Mouse (Mus musculus): ENCODE measurements around the gene Jmjd6.
"Not testable (repeated sequence)": the region's sequence is repeated elsewhere in the genome, so short reads cannot be mapped to it uniquely, and the experiment has no call there.

The Jmjd6 gene

GRCm38 (mm10) chr11:116826550-116827504, 16.4 kb downstream of the Jmjd6 start:
- DNase-seq (ENCODE audit: extremely low read depth, insufficient read length, low spot score) = no peak

DNA sequence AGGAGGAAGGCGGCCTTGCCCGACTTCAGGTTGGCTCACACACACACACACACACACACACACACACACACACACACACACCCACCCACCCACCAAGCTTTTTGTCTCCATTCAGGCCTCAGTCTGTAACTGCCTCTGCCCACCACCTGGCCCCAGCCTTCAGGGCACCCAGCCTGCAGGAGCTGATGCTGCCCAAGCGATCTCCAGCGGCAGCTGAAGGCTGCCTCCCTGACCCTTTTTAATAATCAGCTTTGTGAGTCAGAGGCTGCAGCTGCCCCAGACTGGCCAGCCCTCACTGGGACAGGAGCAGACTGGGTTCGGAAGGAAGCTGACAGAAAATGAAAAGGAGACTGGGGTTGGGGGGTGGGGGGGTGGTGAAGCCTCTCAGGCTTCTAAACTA, 18.0 kb downstream of the Jmjd6 start:
- DNase-seq (ENCODE audit: extremely low read depth, insufficient read length, low spot score) = no peak

GRCm38 (mm10) chr11:116823885-116824284, 19.4 kb downstream of the Jmjd6 start:
- DNase-seq (ENCODE audit: extremely low read depth, insufficient read length, low spot score) = not testable (repeated sequence)

- DNase-seq (ENCODE audit: extremely low read depth, insufficient read length, low spot score) = no peak
Measured at GRCm38 (mm10) chr11:116823255-116823654, 20.0 kb downstream of the Jmjd6 start.

GRCm38 (mm10) chr11:116822626-116823025, 20.6 kb downstream of the Jmjd6 start:
- DNase-seq (ENCODE audit: extremely low read depth, insufficient read length, low spot score) = no peak

DNA sequence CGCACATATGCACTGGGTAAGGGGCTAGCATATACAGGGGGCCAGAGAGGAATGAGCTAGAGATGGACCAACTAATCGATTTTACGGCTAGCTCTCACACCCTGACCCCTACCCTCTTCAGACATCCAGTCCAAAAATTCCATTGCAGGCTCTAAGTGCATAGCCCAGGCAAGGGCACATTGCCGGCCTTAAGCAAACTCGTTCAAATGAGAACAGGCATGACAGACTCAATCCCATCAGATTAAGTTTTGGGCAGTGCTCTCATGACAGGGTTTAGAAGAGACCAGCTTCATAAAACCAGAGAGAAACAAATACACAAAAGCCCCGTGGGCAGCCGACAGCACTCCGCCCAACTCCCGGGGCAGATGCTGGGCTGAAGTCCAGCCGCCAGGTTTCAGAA, 21.0 kb downstream of the Jmjd6 start:
- no peak for DNase-seq (ENCODE audit: extremely low read depth, insufficient read length, low spot score)

DNA sequence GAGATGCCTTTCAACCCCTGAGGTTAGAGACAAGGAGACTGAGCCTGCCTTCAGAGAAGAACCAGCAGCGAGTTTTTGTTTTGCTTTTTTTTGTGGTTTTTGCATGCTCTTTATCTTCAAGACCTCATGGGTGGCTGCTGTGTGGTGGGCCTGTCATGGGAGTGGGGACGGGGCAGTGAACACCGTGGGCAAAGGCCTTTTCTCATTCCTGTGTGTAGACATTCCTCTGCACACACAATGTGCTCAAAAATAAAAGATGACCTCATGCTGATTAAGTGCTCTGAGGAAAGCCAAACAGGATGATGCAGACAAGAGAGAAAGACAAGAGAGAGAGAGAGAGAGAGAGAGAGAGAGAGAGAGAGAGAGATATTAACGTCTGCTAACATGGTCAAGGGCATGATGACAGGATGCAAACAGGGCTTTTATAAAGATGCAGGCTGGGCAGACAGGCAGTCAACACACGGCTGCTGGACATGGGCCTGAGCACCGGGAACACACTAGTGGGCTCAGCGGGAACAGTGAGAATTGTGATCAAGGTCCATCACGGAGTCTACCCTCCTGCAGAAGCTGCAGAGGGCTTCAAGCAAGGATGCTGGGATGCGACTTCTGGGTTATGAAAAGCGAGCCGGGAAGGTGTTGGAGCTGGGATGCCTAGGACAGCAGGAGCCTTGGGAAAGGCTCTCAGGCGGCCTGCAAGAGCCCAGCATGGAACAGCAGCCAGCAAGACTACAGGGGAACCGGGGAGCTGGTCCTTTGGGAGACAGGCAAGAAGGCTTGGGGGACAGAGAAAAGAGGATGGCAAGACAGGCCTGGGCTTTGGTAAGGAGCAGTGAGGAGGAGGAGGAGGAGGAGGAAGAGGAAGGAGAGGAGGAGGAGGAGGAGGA, 21.9 kb downstream of the Jmjd6 start:
- DNase-seq (ENCODE audit: extremely low read depth, insufficient read length, low spot score) = peak; percentile 74

- DNase-seq (ENCODE audit: extremely low read depth, insufficient read length, low spot score) = no peak
Measured at GRCm38 (mm10) chr11:116819932-116820593, 23.2 kb downstream of the Jmjd6 start.

DNA sequence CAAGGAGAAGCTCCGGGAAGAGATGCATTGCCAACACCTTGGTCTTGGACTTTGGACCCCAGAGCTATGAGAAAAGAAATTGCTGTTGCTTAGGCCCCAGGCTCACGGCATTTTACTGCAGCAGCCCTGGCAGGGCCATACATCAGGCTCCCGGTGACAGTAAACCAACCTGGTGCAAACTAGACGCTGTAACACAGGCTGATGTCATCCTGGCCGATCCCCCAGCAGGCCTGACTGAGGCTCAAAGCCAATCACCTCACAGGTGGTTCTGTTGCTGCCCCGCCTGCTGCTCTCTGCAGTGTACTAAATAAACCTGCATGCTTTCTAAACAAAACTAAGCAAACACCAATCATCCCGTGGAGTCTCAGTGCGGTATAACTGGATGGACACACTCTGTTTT, 24.5 kb downstream of the Jmjd6 start:
- no peak for DNase-seq (ENCODE audit: extremely low read depth, insufficient read length, low spot score)

- DNase-seq (ENCODE audit: extremely low read depth, insufficient read length, low spot score) = no peak
Measured at GRCm38 (mm10) chr11:116817567-116817966, 25.7 kb downstream of the Jmjd6 start.

- DNase-seq (ENCODE audit: extremely low read depth, insufficient read length, low spot score) = peak; percentile 74
Measured at GRCm38 (mm10) chr11:116816769-116817168, 26.5 kb downstream of the Jmjd6 start.

DNA sequence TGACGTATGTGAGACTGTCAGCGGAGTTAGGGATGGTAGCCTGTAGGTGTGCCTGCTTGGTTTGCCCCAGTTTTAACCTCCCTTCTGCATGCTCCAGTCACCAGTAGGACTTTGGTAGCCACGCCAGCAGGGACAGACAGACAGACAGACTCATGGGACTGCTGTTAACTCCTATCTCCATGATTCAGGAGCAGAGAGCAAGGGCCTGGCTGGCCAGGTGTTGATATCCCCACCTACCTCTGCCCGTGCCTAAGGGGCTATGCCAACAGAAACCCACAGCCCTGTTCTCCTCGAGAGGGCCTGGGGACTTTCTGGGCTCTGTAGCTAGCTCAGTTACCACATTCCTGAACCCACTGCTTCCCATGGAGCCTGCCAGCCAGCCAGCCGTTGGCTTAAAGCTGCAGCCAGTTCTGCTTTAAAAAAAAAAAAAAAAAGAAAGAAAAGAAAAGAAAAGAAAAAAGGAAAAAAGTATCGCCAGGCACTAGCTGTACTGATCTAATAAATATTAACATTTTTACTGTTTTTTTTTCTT, 28.3 kb downstream of the Jmjd6 start:
- DNase-seq (ENCODE audit: extremely low read depth, insufficient read length, low spot score) = no peak

DNA sequence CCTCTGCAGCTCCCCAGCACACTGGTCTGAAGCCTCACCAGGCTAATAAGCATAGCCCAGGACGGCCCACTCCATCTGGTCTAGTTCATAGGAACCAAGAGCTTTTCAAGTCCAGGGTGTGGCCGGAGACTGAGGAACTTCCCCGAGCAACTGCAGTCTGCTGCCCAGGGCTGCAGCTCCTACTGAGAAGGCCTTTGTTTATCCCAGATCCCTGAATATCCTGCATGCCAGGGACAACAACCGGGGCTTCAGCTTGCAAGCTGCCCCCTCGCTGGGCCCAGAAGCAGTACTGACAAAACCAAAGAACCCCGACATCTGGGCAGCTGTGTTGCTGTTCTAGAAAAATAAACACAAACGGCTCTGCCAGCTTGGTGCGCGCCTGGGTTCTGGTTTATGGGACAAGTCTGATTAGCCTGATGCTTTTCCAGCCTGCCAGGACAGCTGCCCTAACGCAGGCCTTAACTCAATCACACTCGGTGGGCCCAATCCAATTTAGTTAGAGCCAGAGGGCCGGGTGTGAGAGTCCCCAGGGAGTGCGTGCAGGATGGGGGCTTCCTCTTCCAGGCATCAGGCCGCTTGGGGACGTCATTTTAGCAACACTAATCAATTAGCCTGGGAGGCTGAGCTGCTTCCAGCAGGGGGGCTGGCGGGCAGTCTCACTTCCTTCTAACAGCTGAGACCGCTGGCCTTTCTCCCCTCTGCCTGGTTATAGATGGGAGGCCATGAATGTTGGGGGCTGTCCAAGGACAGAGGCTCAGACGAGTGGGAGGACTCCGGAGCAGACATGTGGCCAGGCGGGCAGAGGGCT, 29.0 kb downstream of the Jmjd6 start:
- no peak for DNase-seq (ENCODE audit: extremely low read depth, insufficient read length, low spot score)

DNA sequence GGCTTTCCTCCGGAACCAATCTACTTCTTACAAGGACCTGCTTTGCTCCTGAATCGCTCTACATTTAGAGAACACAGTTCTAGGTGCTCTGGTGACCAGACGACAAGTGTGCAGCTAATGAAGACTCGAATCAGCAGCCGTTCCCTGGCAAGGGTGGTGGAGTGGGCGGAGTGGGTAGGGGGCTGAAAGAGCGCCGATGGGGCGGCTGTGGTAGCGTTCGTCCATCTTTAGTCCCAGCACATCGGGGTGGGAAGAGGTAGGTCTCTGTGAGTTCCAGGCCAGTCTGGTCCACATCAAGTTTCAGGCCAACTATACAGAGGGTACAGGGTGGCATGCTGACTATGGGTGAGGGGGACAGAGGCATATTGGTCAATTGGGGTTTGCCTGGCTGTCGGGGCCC, 29.6 kb downstream of the Jmjd6 start:
- DNase-seq (ENCODE audit: extremely low read depth, insufficient read length, low spot score) = no peak

DNA sequence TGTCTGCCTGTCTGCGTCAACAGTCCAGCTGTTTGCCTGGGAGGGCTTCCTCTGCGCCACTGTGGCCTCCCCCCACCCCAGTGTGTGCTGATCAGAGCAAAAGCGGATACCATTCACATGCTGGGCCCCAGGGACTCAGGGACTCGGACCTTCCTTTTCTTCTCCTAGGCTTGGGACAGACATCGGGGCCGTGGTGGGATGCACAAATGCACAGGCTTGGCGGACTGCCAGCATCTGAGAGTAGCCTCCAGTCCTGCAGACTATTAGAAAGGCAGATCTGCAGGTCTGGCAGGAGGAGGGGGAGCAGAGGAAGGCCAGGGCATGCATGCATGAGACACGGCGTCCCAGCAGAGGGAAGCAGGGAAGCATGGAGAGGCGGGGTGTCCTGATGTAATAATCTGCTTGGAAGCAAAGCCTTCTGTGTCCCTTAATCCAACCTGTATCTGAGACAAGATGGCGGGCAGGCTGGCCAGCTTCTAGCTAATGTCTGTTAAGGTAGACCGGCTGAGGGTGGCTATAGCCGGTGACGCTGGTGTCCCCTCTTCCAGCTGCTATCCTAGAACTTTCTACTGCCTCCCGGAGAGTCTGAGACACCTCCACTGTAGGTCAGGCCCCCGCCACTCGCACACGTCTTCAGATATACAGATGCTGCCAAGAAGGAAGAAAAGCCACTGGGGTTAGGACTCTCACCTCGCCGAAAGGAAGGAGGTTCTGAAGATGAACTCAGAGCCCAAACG, 30.3 kb downstream of the Jmjd6 start:
- DNase-seq (ENCODE audit: extremely low read depth, insufficient read length, low spot score) = no peak

DNA sequence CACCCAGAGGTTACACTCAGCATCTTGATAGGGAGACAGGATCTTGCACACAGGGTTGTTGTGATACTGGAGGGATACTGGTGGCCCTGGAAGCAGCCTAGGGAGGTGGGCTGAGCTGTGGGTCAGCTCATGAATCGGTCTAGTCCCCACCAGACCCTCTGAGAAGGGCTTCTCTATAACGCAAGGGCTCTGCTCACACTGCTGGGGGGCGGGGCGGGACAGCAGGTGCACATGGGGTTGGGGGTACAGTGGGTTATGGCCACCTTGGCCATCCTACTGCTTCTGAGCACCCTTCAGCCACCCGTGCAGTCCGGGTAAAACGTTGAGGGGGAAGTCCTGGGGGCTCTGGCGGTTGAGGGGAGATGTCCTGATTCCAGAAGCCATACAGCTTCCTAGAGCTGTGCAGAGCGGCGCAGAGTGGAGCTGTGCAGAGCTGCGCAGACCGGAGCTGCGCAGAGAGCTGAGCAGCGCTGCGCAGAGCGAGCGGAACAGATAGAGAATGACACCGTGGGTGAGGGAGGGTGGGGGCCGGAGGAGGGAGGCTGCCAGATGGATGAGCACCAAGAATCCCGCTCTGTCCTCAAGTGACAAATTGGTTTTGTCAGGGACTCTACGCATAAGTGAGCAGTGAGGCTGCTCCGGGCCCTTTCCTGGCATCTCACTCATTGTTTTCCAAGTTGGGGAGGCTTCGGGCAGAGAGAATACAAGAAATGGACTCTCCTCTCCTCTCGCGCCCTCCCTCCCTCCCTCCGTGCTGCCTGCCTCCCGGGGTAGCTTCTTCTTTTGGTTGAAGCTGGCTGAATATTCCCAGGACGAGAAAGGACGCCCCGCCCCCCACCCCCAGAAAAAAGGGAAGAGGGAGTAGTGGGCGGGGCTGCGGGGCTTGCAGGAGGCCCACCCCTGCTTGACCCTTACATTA, 32.0 kb downstream of the Jmjd6 start:
- DNase-seq (ENCODE audit: extremely low read depth, insufficient read length, low spot score) = no peak

DNA sequence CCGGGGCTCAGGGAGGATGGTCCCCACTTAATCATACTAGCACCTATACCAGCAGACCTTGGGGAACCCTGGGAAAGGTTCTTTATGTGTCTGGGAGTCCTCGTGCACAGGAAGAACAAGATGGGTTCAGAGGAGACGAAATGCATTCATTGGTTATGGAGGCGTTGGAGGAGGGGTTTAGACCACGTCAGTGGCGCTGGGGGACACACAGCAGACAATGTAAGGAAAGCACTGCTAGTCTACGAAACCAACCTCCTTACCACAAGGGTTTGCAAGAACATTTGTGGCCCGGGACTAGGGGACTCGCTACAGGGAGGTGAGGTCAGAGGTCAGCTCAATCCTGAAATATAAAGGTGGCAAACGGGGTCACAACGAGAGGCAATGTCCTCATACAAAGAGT, 32.7 kb downstream of the Jmjd6 start:
- DNase-seq (ENCODE audit: extremely low read depth, insufficient read length, low spot score) = no peak

DNA sequence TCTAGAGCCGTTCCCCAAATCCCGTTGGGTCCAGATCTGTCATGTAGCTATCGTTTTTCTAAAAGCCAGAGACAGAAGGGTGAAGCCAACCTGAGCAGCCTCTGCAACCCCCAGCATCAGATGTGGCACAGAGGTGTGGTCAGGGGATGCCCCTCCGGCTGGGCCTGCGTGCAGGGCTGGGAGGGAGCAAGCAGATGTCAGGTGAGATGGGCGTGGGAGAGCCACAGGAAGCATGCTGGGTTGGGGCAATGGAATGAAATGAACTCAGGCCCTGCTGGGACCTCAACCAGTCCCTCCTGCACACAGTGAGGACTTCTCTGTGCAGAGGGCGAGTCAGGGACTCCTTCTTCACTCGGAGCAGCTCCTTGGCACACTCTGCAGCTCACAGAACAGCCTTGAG, 33.7 kb downstream of the Jmjd6 start:
- DNase-seq (ENCODE audit: extremely low read depth, insufficient read length, low spot score) = no peak

Data from 3134 (cell line).